Mouse (Mus musculus): ENCODE data around the gene B3gnt8. TPM values are rescaled to one million over a fixed set of nuclear protein-coding genes. Genes with fewer than 3 reads are reported as not detected.
A peak's percentile ranks its signal among the peaks of the same experiment; 100 is the strongest.

Gene B3gnt8
- total and polyA plus RNA-seq, 3 experiments: 0.46 to 1.6 TPM; not detected in 1

DNA sequence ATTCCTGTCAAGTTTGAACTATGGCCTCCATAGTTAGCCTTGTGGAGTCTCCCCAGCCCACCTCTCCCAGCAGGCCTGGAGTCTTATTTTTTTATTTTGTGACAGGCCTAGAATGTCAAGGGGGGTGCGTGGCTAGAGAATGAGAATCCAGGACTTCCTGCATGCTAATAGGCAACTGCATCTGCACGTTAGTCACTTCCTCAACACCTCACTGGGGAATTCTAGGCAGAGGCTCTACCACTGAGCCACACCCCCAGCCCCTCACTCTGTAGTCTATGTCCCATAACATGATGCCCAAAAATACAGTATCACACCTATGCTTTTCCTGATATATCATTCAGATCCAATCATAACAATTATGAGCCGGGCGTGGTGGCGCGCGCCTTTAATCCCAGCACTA is 50.6 kb downstream of the B3gnt8 start:
- peaks cover 4 to 29% of the 10 kb centered on the region in 2 experiments; a peak in 2 of 4 replicates for H3K4me1 ChIP-seq (ENCODE audit: control insufficient read depth in 1 of 2, insufficient read depth in 2 of 2, low read length in 2 of 2)
- peaks cover 6% of the 10 kb centered on the region for H3K79me2 ChIP-seq (ENCODE audit: control insufficient read depth, insufficient read depth, low read length, poor library complexity)
- no peak for TF ChIP-seq CTCF (IDR thresholded peaks at IDR 0.05 in 2 of 3, conservative IDR thresholded peaks at IDR 0.05 in 1 of 3; ENCODE audit: control insufficient read depth in 1 of 3, insufficient read depth in 1 of 3, low read depth in 2 of 3, low read length in 3 of 3, poor library complexity in 1 of 3, severe bottlenecking in 1 of 3)
- no peak for TF ChIP-seq TCF12 (IDR thresholded peaks at IDR 0.05; ENCODE audit: low read depth, low read length)
- TF ChIP-seq CHD2 (IDR thresholded peaks at IDR 0.05; ENCODE audit: low read length): no peak
- no peak for TF ChIP-seq JUND (IDR thresholded peaks at IDR 0.05; ENCODE audit: low read depth, low read length)
- no peak for TF ChIP-seq SMC3 (IDR thresholded peaks at IDR 0.05; ENCODE audit: low read depth, low read length)
- TF ChIP-seq TAL1 (IDR thresholded peaks at IDR 0.05; ENCODE audit: low read length): no peak
- TF ChIP-seq MXI1 (IDR thresholded peaks at IDR 0.05; ENCODE audit: low read depth, low read length): no peak
- no peak for TF ChIP-seq ZKSCAN1 (IDR thresholded peaks at IDR 0.05; ENCODE audit: low read depth, low read length)
- no peak for TF ChIP-seq E2F4 (IDR thresholded peaks at IDR 0.05; ENCODE audit: borderline replicate concordance, low read depth, low read length)
- TF ChIP-seq RCOR1 (IDR thresholded peaks at IDR 0.05; ENCODE audit: low read depth, low read length): no peak
- TF ChIP-seq USF1 (IDR thresholded peaks at IDR 0.05; ENCODE audit: low read depth, low read length): no peak
- TF ChIP-seq UBTF (IDR thresholded peaks at IDR 0.05; ENCODE audit: borderline replicate concordance, insufficient read depth, low read depth, low read length): no peak
- no peak for TF ChIP-seq ELF1 (IDR thresholded peaks at IDR 0.05; ENCODE audit: low read depth, low read length)
- TF ChIP-seq ETS1 (IDR thresholded peaks at IDR 0.05; ENCODE audit: low read depth, low read length): no peak
- no peak for TF ChIP-seq ZC3H11A (IDR thresholded peaks at IDR 0.05; ENCODE audit: low read depth, low read length)
- TF ChIP-seq ZMIZ1 (IDR thresholded peaks at IDR 0.05; ENCODE audit: low read depth, low read length): no peak
- TF ChIP-seq NELFE (IDR thresholded peaks at IDR 0.05; ENCODE audit: low read depth, low read length): no peak
- no peak for TF ChIP-seq MYC (IDR thresholded peaks at IDR 0.05; ENCODE audit: low read depth, low read length)
- no peak for TF ChIP-seq POLR2A (IDR thresholded peaks at IDR 0.05; ENCODE audit: control insufficient read depth in 1 of 2, insufficient read depth in 1 of 2, low read depth in 1 of 2, low read length in 2 of 2, poor library complexity in 1 of 2)
- no peak for TF ChIP-seq POLR2AphosphoS5 (IDR thresholded peaks at IDR 0.05; ENCODE audit: borderline replicate concordance, low read depth, low read length)

DNA sequence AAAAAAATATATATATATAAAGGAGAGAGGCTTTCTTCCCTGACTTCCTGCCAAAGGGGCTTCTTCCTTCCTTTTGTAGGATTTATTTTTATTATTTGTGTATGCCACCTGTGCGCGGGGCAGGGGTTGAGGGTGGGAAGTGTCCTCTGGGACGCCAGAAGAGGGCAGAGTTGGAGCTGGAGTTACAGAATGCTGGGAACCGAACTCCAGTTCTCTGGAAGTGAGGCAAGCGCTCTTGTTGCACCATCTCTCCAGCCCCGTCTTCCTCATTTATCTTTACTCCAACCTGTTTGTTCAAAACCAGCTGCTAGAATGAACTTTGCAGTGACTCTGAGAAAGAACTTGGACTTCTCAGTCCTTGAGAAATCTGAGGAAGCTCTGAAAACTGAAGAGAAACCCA is 53.5 kb downstream of the B3gnt8 start:
- no peak for DNase-seq (ENCODE audit: low read depth, low spot score)
- Histone ChIP-seq H3K4me1 (ENCODE audit: control insufficient read depth in 1 of 2, insufficient read depth in 2 of 2, low read length in 2 of 2) (peaks cover 17 to 53% of the 10 kb centered on the region in 2 experiments), H3K27me3 (ENCODE audit: control insufficient read depth in 1 of 2, insufficient read depth in 2 of 2, low read length in 2 of 2) (no peaks in the 10 kb centered on the region), H3K79me2 (ENCODE audit: control insufficient read depth, insufficient read depth, low read length, poor library complexity) (peaks cover 23% of the 10 kb centered on the region), H3K9ac (ENCODE audit: control insufficient read depth, low read depth, low read length, poor library complexity, severe bottlenecking) (peak overlapping the region; percentile 68), H3K9me3 (replicated peaks; ENCODE audit: insufficient read depth, low read length) (no peaks in the 10 kb centered on the region), H3K36me3 (ENCODE audit: control insufficient read depth in 1 of 2, insufficient read depth in 2 of 2, low read length in 2 of 2) (peaks cover 0 to 46% of the 10 kb centered on the region in 2 experiments; a peak in 2 of 4 replicates), H3K27ac (ENCODE audit: control insufficient read depth, low read depth, low read length) (peak overlapping the region; percentile 99), H3K4me3 (ENCODE audit: control insufficient read depth in 1 of 2, insufficient read depth in 1 of 2, low read depth in 2 of 2, low read length in 2 of 2) (peak overlapping the region; percentile 27 to 46)
- no peak for TF ChIP-seq ETS1 (IDR thresholded peaks at IDR 0.05; ENCODE audit: low read depth, low read length)
- TF ChIP-seq POLR2AphosphoS5 (IDR thresholded peaks at IDR 0.05; ENCODE audit: borderline replicate concordance, low read depth, low read length): no peak
- TF ChIP-seq CTCF (IDR thresholded peaks at IDR 0.05 in 2 of 3, conservative IDR thresholded peaks at IDR 0.05 in 1 of 3; ENCODE audit: control insufficient read depth in 1 of 3, insufficient read depth in 1 of 3, low read depth in 2 of 3, low read length in 3 of 3, poor library complexity in 1 of 3, severe bottlenecking in 1 of 3): peak in 1 of 3 experiments; percentile 38; a peak in 2 of 6 replicates

More for the DNA sequence above, 50.6 kb downstream of the B3gnt8 start:
- H3K4me3 ChIP-seq (ENCODE audit: control insufficient read depth in 1 of 2, insufficient read depth in 1 of 2, low read depth in 2 of 2, low read length in 2 of 2): no peak overlapping the region
- H3K27ac ChIP-seq (ENCODE audit: control insufficient read depth, low read depth, low read length): no peak overlapping the region
- DNase-seq (ENCODE audit: low read depth, low spot score): no peak
- H3K27me3 ChIP-seq (ENCODE audit: control insufficient read depth in 1 of 2, insufficient read depth in 2 of 2, low read length in 2 of 2): no peaks in the 10 kb centered on the region
- no peak overlapping the region for H3K9ac ChIP-seq (ENCODE audit: control insufficient read depth, low read depth, low read length, poor library complexity, severe bottlenecking)
- no peaks in the 10 kb centered on the region for H3K9me3 ChIP-seq (replicated peaks; ENCODE audit: insufficient read depth, low read length)
- H3K36me3 ChIP-seq (ENCODE audit: control insufficient read depth in 1 of 2, insufficient read depth in 2 of 2, low read length in 2 of 2): peaks cover 0 to 23% of the 10 kb centered on the region in 2 experiments; a peak in 2 of 4 replicates
